Mouse (Mus musculus) hindbrain, embryonic 12.5 days (tissue): Measurements from ENCODE around the gene Musk. TPM values are rescaled to one million over a fixed set of nuclear protein-coding genes. Genes with fewer than 3 reads are reported as not detected.

Experiments used
- ATAC-seq: fragments of 200-750 bp; cut with Nextera tagmentation; 2 replicates; pipeline ENCODE4 v1.8.0; 2017; ENCODE audit warnings: moderate TSS enrichment; ENCODE audit not compliant: low FRiP score
- H3K27ac ChIP-seq: fragments of 300-500 bp; sonication (generic); 2 replicates; pipeline ENCODE4 v1.5.1; 2016; ENCODE audit warnings: mild to moderate bottlenecking
- H3K27me3 ChIP-seq: fragments of 300-500 bp; sonication (generic); 2 replicates; pipeline ENCODE4 v1.6.1; 2016; ENCODE audit warnings: mild to moderate bottlenecking
- H3K36me3 ChIP-seq: fragments of 300-500 bp; sonication (generic); 2 replicates; pipeline ENCODE4 v1.6.1; 2016; ENCODE audit warnings: mild to moderate bottlenecking
- H3K4me1 ChIP-seq: fragments of 300-500 bp; sonication (generic); 2 replicates; pipeline ENCODE4 v1.6.1; 2016
- H3K4me2 ChIP-seq: fragments of 300-500 bp; sonication (generic); replicated peaks from 2 replicates; pipeline ENCODE4 v1.6.1; 2016; ENCODE audit warnings: mild to moderate bottlenecking
- H3K4me3 ChIP-seq: fragments of 300-500 bp; sonication (generic); 2 replicates; pipeline ENCODE4 v1.5.1; 2016; ENCODE audit warnings: mild to moderate bottlenecking
- H3K9ac ChIP-seq: fragments of 300-500 bp; sonication (generic); 2 replicates; pipeline ENCODE4 v1.6.1; 2016; ENCODE audit warnings: mild to moderate bottlenecking, moderate library complexity
- H3K9me3 ChIP-seq: fragments of 300-500 bp; sonication (generic); replicated peaks from 2 replicates; pipeline ENCODE4 v1.6.1; 2016; ENCODE audit warnings: mild to moderate bottlenecking
- WGBS: fragments of 180-500 bp; shearing (Covaris S2); methylation state at CpG from one replicate; pipeline ENCODE4 v1.1.7; 2016; 5-methylcytosine and 5-hydroxymethylcytosine counted together
- polyA plus RNA-seq: library from polyadenylated mRNA; unstranded; fragments of >200 nt; fragmentation: Nextera tagmentation; extraction: Ambion mirVana; gene quantifications from 2 replicates; pipeline ENCODE4 v1.2.1, GENCODE M21; 2016

The Musk gene
- polyA plus RNA-seq, 1 experiment from 2014 or later, result 0.37 TPM

DNA sequence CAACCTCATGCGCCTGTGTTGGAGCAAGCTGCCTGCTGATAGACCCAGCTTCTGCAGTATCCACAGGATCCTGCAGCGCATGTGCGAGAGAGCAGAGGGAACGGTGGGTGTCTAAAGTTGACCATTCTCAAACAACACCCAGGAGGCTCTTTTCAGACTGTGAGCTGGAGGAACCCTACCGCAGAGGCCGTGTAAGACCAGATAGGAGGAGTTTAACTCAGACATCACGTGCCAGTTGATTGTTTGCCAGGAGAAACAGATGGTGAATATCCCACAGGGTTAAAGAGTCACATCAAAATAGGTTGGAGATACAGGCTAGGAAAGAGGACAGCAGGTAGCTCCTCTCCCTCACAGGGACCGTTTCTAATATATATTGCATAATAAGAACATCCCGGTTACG is 87.8 kb downstream of the Musk start:
- Histone ChIP-seq H3K36me3 (no peaks in the 10 kb centered on the region), H3K9ac (no peak overlapping the region), H3K27ac (no peak overlapping the region), H3K4me2 (no peak overlapping the region), H3K27me3 (no peaks in the 10 kb centered on the region), H3K4me1 (no peaks in the 10 kb centered on the region), H3K4me3 (no peak overlapping the region), H3K9me3 (no peaks in the 10 kb centered on the region)
- no peak for ATAC-seq
- 88% methylated on average over 10 of the region's 10 CpGs for WGBS

DNA sequence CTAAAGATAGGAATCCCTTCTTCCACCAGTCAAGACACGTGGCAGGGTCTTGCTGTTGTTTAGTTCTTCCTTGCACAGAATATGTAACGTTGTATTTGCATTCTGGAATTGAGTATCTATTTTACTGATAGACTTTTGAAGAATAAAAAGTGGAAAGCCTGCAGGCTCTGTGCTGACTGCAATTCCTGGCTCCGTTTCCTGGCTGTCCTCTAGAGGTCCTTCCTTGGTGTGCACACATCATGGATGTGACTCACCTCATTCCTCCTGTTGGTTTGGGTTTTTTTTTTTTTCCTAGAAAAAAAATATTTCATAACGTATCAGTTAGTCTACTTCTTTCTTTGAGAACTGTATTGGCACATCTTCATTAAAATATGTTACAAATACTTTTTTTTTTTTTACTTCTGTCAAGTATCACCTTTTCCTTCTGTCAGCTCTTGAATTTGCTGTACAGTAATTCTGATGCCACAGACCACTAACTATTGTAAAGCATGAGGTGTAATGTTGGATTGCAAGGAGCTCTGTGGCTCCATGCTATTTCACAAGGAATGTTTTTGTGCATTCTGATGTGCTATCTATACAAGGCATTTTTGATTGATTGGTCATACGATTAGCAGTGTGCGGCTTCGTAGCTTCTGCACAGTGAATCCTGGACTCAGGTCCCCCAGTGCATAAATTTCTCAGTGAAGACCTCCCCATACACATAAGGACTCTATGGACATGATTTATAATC is 88.5 kb downstream of the Musk start:
- Histone ChIP-seq H3K9ac (no peak overlapping the region), H3K4me1 (no peaks in the 10 kb centered on the region), H3K9me3 (no peaks in the 10 kb centered on the region), H3K4me2 (no peak overlapping the region), H3K36me3 (no peaks in the 10 kb centered on the region), H3K27me3 (no peaks in the 10 kb centered on the region), H3K27ac (no peak overlapping the region), H3K4me3 (no peak overlapping the region)
- no peak for ATAC-seq
- WGBS, result 86% methylated on average over 7 of the region's 7 CpGs

DNA sequence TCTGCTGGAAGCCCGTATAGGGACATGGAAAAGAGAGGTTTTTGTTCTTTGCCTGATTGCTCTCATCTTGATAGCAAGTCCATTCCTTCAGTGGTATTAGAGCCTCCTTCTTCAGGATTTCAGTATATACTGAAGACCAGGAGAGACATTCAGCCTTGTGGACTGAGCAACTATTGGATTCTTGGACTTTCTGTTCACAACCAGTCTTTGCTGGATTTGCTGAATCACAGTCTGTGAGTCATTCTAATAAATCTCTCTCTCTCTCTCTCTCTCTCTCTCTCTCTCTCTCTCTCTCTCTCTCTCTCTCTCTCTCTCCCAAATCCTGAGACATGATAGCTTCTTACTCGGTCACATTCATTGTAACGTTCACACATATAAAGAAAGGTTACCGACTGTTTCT is 93.4 kb downstream of the Musk start:
- Histone ChIP-seq H3K4me3 (no peak overlapping the region), H3K9ac (no peak overlapping the region), H3K27ac (no peak overlapping the region), H3K4me1 (no peaks in the 10 kb centered on the region), H3K36me3 (no peaks in the 10 kb centered on the region), H3K27me3 (no peaks in the 10 kb centered on the region), H3K4me2 (no peak overlapping the region), H3K9me3 (no peaks in the 10 kb centered on the region)
- no peak for ATAC-seq
- 97% methylated on average over 4 of the region's 4 CpGs for WGBS

DNA sequence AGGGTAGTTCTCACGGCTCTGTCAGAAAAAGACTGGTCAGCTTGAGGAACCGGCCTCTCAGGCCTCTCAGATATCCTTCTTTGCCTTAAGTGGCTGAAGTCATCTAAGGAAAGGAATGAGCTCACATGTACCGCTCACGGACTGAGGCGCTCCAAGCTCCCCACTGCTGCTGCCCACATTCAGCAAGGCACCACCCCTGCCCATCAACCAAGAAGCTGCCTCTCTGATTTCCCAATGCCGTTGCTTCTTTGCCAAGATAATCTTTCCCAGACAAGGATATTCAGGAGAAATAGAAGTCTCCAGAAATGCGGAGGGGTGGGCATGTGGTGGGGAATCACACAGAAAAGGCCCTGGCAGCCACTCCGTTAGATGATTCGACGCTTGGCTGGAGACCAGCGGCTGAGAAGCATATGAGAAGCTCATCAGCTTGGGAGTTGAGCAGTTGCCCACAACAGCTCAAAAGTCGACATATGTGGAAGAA is 115.1 kb downstream of the Musk start:
- 89% methylated on average over 12 of the region's 12 CpGs for WGBS
- no peak for ATAC-seq
- H3K9me3 ChIP-seq, result no peaks in the 10 kb centered on the region

DNA sequence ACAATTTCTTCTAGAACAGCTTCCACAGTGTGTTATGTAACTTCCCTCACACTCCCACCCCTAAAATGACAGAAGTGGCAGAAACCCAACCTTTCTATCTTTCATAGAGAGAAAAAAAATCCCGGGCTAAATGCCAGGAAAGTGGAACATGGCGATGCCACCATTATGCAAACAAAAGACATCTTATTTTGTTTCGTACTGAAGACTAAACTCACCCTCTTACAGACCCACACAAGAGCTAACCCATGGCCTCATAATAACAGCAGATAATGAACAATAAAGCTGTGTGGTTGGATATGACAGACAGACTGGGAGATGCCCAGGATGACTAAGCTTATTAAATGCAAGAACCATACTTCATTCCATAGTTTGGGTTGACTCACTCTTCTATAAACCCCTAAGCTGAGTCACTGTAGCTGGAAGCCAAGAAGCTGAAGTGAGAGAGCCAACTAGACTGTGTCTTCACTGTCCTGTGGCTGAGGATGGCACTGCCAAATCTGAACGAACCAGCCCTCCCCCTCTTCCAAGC is 116.3 kb downstream of the Musk start:
- ATAC-seq, result no peak
- 89% methylated on average over 4 of the region's 4 CpGs for WGBS

More for the DNA sequence above, 115.1 kb downstream of the Musk start:
- no peak overlapping the region for H3K27ac ChIP-seq
- H3K27me3 ChIP-seq, result no peaks in the 10 kb centered on the region
- no peak overlapping the region for H3K9ac ChIP-seq
- H3K4me2 ChIP-seq, result no peak overlapping the region
- H3K36me3 ChIP-seq, result no peaks in the 10 kb centered on the region
- H3K4me3 ChIP-seq, result no peak overlapping the region
- no peaks in the 10 kb centered on the region for H3K4me1 ChIP-seq

DNA sequence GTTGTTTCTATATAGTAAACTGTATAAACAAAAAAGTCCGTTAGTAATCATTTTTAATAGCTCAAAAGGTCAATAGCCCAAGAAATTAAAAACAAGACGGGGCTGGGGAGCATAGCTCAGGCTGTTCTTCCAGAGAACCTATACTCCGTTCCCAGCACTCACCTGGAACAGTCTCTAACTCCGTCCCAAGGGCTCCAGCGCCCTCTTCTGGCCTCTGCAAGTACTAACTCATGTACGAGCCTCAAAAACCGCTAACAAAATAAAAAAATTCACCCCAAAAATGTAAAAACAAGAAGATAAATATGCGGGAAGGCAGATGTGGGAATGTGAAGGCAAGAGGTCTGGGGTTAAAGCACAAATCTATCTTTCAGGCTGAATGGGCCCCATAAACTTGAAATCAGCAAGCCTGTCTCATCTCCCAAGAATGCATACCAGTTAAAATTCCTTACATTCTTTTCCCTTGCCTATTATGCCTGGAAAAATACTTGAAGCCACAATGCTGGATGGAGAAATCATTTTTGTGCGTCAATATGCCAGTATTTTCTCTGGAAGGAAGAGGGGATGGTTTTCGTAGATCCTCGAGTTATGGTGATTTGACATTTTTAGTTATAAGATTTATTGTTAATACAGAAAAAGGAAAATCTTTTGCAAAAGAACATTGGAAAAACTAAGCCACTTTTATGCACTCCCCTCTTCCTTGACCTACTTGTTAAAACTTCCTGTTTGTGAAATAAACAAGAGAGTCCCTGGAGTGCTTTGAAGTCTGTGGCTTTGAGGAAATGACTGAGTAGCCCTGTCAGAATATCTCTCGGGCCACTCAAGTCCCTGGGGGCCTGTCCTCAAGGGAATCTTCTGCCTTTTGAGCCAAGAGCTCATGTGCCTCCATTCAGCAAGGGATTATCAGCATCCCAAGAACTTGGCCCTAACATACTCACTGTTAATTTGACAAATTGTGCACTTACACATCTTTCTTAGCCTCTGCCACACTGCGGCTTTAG is 127.7 kb downstream of the Musk start:
- 80% methylated on average over 13 of the region's 13 CpGs for WGBS
- ATAC-seq, result no peak
- no peak overlapping the region for H3K4me2 ChIP-seq

More for the DNA sequence above, 116.3 kb downstream of the Musk start:
- Histone ChIP-seq H3K4me3 (no peak overlapping the region), H3K36me3 (no peaks in the 10 kb centered on the region), H3K27ac (no peak overlapping the region), H3K9ac (no peak overlapping the region), H3K4me2 (no peak overlapping the region), H3K4me1 (no peaks in the 10 kb centered on the region), H3K27me3 (no peaks in the 10 kb centered on the region), H3K9me3 (no peaks in the 10 kb centered on the region)

DNA sequence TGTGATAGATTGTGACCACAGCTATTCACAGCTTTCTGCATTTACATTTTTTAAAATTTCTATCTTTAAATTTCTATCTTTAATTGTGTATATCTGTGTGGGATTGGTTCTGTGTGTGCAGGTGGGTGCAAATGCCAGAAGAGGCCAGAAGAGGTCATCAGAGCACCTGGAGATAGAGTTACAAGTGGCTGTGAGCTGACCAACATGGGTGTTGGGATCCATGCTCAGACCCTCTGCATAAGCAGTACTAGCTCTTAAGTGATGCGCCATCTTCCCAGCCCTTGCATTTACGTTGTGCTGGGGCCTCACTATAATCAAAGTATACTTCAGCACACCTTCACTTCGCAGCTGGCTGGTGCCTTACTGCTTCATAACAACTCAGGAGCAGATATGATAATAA is 129.8 kb downstream of the Musk start:
- Histone ChIP-seq H3K27me3 (no peaks in the 10 kb centered on the region), H3K4me1 (no peaks in the 10 kb centered on the region), H3K4me2 (no peak overlapping the region), H3K9ac (no peak overlapping the region), H3K36me3 (no peaks in the 10 kb centered on the region), H3K4me3 (no peak overlapping the region), H3K27ac (no peak overlapping the region), H3K9me3 (no peaks in the 10 kb centered on the region)
- WGBS, result 88% methylated on average over 3 of the region's 3 CpGs
- no peak for ATAC-seq

More for the DNA sequence above, 127.7 kb downstream of the Musk start:
- no peak overlapping the region for H3K9ac ChIP-seq
- H3K27ac ChIP-seq, result no peak overlapping the region
- H3K4me1 ChIP-seq, result no peaks in the 10 kb centered on the region
- no peak overlapping the region for H3K4me3 ChIP-seq
- no peaks in the 10 kb centered on the region for H3K36me3 ChIP-seq
- no peaks in the 10 kb centered on the region for H3K9me3 ChIP-seq
- no peaks in the 10 kb centered on the region for H3K27me3 ChIP-seq

DNA sequence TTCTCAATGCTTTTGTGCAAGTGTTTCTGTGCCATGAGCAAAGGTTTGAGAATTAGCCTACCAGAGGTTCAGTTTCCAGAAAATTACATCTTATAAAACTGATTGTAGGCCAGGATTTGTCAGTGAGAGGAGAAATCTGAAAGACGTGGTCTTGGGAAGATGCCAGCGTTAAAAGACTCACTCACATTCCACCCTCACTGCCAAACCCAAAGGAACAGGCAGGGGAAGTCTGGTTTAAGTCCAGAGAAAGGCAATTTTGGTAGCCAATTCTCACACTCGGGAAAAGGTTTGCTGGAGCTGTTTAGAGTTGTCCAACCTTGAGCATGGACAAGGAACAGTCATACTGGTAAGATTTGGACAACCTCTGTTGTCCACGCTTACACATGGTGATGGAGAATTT is 131.6 kb downstream of the Musk start:
- H3K4me3 ChIP-seq, result no peak overlapping the region
- H3K9ac ChIP-seq, result no peak overlapping the region
- no peak for ATAC-seq
- no peak overlapping the region for H3K4me2 ChIP-seq
- no peaks in the 10 kb centered on the region for H3K9me3 ChIP-seq
- H3K27ac ChIP-seq, result no peak overlapping the region
- H3K27me3 ChIP-seq, result no peaks in the 10 kb centered on the region
- no peaks in the 10 kb centered on the region for H3K36me3 ChIP-seq
- WGBS, result 78% methylated on average over 4 of the region's 4 CpGs
- H3K4me1 ChIP-seq, result no peaks in the 10 kb centered on the region

DNA sequence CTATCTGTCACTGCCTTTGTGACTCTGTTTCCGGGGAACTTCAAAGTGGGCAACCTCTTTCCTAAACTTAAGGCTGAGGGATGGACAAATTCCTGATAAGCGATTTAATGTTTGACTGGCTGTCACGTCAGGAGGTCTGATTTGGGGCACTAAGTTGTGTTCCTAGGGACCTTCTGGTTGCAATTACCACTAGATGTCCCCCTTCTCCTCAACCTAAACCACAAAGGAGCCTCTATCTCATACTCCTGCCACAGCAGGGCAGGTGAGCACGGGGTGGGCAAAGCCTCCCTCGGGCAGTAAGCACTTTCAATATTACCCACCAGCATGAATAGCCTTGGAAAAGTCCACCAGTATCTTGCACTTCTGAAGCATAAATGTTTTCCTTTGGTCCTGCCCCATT is 133.5 kb downstream of the Musk start:
- no peak overlapping the region for H3K9ac ChIP-seq
- no peaks in the 10 kb centered on the region for H3K4me1 ChIP-seq
- no peaks in the 10 kb centered on the region for H3K27me3 ChIP-seq
- ATAC-seq, result no peak
- no peak overlapping the region for H3K4me3 ChIP-seq
- H3K4me2 ChIP-seq, result no peak overlapping the region
- no peaks in the 10 kb centered on the region for H3K9me3 ChIP-seq
- no peaks in the 10 kb centered on the region for H3K36me3 ChIP-seq
- H3K27ac ChIP-seq, result no peak overlapping the region
- 49% methylated on average over 5 of the region's 5 CpGs for WGBS

DNA sequence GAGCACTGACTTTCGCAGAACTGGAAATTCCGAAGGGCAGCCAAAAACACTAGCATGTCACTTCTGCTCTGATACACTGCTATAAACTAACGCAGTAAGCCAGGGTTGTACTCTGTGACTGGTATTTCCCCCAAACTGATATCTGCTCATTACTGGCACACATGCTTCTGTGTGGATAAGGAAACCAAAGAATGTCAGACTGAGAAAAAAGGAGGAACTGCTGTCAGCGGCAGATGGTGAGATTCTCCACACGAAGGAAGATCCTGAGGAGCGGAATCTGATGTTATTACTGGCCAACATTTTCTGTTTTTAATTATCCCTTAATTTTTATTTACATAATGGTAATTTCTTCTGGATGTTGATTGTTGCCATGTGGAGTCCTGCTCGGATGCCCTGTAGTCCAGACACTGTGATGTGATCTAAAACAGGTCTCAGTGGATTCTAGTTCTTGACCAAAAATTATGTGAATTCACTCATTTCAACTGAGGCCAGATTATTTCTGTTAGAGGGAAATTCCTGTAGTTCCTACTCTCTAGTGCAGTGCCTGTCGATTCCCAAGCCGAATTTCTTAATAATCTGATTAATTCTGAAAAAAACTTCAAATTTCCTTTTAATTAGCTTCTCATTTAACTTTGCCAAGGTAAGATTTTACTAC is 137.6 kb downstream of the Musk start:
- Histone ChIP-seq H3K27ac (no peak overlapping the region), H3K36me3 (no peaks in the 10 kb centered on the region), H3K9ac (no peak overlapping the region), H3K9me3 (no peaks in the 10 kb centered on the region), H3K4me3 (no peak overlapping the region), H3K27me3 (no peaks in the 10 kb centered on the region), H3K4me1 (no peaks in the 10 kb centered on the region), H3K4me2 (no peak overlapping the region)
- WGBS, result 74% methylated on average over 9 of the region's 9 CpGs
- no peak for ATAC-seq
